Mouse (Mus musculus) cerebellum, postnatal 25 days (tissue): ENCODE measurements around the gene D130052B06Rik.
A peak's percentile ranks its signal among the peaks of the same experiment; 100 is the strongest.

Experiments used
- DNase-seq, 2 experiments: peaks; one replicate each; pipeline ENCODE4 v3.0.0; 2021; ENCODE audit warnings: mixed read lengths in 2 of 2

The D130052B06Rik gene

DNA sequence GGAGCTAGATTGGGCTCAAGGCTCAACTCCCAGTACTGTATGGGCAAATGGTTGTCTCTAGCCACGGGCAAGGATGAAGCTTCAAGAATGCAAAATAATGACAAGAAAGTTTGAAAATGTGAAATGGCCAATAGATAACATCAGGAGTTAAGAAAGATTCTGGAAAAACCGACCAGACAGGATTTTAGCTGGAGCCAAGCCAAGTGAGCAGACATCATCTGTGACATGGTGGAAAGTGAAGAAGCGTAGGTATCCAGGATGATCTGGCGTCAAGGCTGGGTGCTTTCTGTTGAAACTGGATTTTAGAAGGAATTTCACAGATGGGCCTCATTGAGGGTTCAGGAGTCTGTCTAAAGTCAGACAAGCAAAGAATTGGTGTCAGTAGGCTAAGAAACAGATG lies at the start of gene D130052B06Rik:
TSS of gene D130052B06Rik (plus strand) at position 317 of the 400 bp plus-strand sequence.
- no peak for DNase-seq

DNA sequence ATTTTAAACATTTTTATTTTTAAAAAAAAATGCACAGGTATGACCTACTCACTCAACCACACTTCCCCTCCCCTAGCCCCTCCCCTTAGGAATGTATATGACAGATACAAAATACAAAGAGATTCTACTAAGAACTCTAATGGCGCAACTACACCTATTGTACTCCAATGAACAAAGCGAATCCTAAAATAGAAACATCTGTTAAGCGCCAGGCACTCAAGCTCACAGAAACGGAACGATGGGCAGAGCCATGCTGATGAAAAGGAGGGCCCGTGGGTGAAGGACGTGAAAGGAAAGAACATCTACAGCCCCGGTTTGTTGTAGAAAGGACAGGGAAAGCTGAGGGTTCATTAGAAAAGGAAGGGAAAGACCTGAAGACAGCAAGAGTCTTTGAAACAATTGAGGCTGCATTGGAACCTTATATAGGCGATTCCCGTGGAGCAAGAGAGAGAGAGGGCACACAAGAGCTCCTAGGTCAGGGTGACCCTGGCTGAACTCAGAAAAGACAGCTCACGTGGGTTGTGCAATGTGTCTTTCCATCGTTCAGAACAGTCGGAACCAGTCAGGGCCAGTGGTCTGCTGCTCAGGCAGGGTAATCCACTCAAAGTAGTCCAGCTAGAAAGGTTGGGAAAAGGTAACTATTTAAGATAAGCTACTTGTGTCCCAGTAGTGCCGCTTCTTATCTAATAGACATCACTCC lies 48.1 kb upstream of the D130052B06Rik start:
- no peak for DNase-seq

DNA sequence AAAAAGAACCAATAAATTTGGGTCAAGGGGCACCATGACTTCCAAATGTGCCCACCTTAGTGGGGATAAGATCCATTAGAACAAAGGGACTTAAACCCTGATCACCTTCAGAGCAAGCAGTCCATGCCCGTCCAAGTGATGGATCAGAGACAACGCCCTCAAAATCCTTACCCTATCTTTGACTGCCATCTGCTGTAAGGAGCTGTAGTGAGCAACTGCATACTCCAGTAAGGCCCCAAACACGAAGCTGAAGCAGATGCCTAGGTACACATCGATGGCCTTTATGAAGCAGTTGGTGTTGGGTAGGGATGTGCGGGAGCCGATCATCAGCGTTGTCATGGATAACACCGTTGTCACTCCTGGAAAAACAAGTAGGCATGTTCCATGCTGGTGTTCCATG lies 45.0 kb upstream of the D130052B06Rik start:
- DNase-seq = peak; percentile 25 to 47

DNA sequence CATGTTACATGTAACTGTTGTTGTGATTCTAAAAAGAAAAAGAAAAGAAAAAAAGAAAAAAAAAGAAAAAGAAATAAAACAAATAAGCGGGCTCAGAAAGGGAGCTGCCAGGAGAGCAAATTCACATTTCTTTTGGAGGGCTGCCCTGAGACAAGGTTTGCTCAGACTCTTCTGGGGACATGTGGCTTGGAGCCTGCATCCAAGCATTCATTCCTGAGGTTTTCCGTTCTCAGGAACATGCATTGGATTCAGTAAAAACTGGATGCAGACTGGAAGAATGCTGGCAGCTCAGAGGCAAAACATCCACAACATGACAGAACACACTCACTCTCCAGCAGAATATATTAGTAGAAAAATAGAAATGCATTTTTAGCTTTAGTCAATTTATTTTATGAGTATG lies 35.2 kb upstream of the D130052B06Rik start:
- DNase-seq = no peak

DNA sequence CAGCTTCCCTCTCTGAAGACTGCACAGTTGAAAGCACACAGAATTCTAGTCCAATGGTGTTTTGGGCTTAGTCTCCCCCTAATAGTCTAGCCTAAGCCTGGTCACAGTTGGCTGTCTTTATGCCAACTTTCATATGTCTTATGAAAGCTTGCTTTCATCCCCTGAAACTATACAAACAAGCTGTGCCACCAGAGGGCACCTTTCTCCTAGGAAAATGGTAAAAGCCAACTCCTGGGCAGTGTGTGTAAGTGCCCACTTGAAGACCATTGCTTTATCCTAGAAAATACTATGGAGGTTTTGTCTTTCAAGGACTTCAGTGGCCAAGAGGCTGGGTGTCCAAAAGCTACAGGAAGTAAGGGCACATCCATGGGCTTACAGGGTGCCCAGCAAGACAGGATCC lies 28.7 kb upstream of the D130052B06Rik start:
- no peak for DNase-seq

DNA sequence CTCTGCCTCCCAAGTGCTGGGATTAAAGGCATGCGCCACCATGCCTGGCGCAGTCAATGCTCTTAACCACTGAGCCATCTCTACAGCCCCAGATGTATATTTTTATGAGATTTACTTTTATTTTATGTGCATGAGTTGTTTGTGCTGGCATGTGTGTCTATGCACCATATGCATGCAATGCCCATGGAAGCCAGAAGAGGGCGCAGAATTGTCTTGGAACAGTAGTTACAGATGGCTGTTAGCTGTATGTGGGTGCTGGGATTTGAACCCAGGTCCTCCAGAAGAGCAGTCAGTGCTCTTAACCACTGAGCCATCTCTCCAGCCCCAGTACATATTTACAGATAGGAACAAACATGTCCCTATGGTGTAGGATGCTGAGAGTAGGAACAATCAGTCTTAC lies 24.2 kb upstream of the D130052B06Rik start:
- DNase-seq = no peak

DNA sequence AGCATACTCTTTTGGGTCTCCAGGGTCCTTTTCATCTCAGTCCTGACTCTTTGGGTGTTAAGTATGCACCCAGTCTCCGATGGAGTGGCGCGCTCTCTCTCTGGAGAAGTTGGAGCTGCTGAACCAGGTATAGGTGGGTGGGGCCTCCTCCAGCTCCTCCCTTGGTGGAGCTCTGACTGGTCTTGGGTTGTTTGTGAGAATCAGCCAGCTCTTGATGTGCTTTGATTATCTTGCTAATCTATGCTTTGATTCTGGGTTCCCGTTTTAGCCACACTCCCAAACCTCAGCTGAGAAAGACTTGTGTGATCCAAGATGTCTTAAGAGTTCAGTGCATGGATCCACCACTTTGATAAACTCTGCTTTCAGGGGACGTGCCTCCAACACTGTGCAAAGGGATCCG lies 20.2 kb upstream of the D130052B06Rik start, which contains the start of gene Gabrp:
TSS of gene Gabrp (minus strand) at position 101 of the 400 bp plus-strand sequence.
- no peak for DNase-seq

DNA sequence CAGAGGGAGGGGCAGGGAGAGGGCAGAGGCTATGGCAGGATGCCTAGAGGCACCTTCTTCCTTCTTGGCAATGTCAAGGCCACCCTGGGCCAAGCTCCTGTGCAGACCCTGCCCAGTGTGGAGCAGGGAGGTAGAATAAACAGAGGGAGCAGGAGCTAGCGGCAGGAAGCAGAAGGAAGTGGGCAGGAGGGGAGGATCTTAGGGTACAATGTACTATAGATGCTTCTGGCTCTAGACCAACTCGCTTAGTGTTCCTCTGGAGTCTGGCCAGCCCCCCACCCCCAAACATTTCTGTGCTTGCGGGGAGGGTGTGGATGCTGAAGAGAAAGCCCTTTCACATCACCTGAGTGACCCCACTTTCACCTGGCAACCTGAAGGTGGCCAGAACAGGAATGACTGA lies 19.5 kb upstream of the D130052B06Rik start:
- no peak for DNase-seq

DNA sequence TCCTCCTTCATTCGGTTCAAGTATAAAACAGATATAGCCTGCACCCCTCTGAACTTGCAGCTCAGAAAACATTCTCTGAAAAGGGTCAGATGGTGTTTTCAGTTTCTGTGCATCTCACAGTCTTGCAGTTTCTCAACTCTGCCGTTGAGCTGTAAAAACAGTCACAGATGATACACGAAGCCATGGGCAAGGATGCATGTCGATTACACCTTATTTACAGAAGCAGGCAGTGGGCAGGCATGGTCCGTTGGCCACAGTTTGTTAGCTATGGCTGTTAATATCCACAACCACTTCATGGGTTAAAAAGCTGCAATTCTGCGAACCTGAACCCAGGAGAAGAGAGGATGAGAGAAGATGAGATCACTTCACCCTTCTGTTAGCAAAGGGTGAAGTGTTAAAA lies 12.5 kb upstream of the D130052B06Rik start:
- DNase-seq = no peak

DNA sequence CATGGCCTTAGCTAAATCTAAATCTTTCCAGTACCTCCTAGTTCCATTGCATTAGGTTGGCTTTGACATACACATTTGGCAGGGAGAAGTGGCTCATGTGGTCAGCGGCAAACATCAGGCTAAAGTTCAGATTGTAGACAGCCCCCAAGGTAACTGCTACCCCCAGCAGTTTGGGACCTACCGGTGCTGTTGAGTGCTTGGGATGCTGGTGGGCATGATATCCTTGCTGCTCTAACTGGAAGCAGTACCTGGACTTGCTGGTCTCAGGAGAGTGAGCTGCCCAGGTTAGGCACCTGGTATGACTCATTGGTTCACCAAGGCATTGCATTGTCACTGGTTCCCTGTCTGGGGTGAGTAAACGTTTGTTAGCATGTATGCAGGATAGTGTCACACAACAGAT lies 8.3 kb upstream of the D130052B06Rik start:
- DNase-seq = no peak

DNA sequence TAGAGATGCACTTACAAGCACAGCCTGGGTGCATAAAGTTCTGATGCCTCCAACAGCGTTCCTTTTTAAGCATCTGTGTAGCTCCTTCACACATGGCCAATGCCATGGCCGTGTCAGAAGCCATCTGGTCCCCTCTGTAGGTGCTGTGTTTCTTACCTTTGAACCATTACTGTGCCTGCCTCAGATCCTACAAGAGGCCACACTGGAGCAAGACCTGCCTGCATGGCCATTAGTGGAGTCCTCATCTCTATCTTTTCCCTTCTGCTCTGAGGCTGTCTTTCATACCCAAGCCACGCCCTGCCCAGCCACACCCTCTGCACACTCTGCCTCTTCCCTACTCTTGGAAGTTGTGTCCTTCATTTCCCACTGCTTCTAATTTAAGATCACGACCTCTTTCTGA lies 6.3 kb upstream of the D130052B06Rik start:
- DNase-seq = no peak

DNA sequence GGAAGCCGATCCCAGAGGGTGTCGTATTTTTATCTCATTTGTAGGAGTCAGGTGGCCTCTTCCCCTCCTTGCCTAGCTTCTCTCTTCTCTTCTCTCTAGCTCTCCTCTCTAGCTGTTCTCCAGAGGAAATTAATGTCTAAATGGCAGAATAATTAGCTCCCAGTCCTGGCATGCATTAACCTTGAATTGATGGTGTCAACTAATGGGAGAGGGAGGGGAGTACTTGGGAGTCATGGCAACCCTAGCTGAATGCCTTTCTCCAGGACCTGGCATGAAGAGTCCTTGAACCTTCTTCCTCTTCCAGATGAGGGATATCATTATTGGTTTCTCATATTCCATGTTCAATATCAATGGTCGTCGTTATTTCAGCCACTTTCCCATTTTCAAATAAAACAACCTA lies 2.4 kb upstream of the D130052B06Rik start:
- no peak for DNase-seq

DNA sequence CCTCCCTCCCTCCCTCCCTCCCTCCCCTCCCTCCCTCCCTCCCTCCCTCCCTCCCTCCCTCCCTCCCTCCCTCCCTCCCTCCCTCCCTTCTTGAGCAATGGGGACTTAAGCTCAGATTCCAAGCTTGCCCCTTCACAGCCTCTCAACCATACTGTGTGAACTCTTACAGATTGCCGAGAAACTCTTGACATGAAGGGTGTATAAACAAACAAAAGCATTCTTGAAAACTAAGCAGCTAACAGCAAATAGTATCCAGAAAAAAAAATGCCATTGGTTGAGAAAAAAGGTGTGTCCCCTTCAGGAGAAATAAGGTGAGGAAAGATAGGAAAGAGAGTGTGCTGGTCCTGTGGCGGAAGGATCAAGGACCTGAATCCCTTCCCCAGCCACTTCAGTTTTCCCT lies 4.1 kb downstream of the D130052B06Rik start:
- DNase-seq = no peak

DNA sequence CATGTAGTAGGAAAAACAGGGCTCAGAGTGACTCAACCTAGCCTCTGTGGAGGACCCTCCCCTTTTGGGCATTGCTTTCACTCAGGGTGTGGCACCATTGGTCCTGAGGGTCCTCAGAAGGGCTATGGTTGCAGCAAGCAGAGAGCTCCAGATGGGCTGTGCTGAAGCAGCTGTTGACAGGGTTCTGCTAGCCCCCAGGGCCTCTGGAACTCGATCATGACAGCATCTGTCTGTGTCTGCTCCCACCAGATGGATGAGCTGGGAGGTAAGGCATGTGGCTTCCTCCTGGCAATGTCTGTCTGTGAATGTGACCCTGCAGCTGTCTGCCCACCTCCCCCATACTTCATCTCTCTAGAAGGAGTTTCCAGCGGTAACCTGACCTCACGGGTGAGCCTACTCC lies 8.7 kb downstream of the D130052B06Rik start:
- DNase-seq = no peak

DNA sequence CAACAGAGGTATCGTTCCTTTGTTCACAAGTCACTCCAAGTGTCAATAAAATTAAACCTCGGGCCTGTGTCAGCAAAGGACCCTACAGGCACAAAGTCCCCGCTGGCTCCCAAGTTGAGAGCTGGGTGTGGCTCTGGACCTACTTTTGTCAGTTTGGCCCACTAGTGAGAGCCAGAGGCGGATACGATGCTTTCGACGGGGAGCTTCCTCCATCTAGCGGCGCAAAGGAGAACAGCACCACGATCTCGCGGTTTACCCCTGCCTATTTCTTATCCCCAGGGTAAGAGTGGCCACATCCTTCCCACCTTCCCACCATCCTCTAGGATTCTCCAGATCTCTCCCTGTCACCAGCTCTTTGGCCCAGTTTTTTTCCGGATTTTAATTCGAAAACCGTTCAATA lies 15.1 kb downstream of the D130052B06Rik start:
- peak; percentile 78 to 82 for DNase-seq

DNA sequence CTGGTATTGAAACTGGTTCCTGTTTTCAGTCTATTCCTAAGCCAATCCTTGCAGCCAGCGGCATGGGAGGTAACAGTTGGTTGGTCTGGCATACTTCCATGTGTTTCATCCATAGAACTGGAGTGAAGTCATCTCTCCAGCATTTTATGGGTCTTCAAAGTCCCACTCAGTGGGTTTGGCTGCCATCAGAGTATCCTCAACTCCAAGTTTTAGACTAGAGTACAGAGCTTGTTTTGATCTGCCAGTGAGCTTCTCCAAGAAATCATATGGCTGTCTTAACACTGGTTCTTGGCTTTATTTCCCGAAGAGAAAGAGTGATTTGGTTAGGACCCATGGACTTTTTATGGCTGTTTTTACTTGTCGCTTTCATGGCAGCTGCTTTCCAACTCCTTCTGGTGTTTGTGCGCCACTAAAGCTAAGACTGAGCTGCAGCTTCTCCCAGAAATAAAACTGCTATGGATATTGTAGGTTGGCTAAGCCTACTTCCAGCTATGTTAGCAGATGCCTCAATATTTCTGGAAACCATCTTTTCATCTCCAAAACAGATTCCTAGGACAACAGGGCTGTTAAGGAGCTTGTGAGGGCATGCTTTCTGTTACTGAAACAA lies 28.1 kb downstream of the D130052B06Rik start:
- no peak for DNase-seq

DNA sequence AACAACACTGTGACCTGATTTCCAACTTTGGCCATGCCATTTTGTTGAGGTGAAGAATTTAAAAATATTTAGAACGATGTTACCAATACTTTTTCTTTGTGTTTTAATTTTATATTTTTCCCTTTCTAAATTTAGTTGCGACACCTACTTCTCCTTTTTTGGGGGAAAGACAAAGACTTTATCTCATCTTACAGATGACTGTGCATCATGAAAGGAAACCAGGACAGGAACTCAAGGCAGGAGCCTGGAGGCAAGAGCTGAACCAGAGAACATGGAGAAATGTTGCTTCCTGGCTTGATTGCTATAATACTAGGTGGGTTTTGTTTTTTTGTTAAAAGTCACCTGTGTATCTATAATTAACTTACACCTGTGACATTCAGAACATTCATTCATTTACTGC lies 38.0 kb downstream of the D130052B06Rik start:
- no peak for DNase-seq

DNA sequence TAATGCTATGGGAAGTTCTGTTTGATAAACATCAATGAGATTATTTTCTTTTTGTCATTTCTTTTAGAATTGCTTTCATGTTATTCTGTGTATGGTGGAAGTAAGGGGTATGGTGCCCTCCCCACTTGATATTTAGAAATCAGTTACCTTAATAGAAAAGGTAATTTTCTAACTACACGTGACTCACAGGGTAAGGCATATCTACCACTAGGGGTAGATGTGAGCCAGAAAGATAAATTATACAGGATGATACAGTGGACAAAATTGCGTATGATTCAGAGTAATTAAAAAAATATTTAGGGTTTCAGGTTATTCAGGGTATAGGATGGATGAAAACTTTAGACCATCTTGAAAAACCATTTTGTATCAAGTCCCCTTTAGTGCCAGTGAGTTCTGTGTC lies 50.3 kb downstream of the D130052B06Rik start:
- DNase-seq = no peak

DNA sequence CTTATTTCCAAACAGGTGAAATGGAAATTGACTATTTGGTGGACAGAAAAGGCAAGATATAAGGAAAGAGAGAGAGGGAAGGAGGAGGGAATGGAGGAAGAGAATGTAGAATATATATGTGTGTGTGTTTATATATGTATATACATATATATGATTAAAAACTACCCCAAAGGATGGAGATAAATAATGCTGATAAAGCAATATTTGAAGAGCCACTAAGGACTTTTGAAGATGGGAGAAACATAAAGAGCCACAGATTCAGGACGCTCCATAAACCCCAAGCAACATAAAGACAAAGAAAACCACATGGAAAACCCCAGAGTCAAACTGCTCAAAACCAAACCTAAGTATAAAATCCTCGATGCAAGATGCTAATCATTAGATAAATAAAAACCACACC lies 55.4 kb downstream of the D130052B06Rik start:
- DNase-seq = no peak

DNA sequence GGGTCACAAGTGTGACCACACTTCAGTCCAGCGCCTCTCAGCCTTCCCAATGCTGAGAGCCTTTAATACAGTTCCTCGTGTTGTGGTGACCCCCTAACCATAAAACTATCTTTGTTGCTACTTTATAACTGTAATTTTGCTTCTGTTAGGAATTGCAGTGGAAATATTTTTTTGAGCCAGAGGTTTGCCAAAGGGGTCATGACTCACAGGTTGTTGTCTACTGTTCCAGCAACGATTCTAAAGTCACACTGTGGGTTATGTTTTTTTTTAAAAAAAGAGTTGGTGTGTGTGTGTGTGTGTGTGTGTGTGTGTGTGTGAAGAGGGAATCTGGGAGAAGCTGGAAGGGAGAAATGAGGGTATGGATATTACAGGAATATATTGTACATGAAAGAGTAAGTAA lies 56.1 kb downstream of the D130052B06Rik start:
- DNase-seq = no peak

DNA sequence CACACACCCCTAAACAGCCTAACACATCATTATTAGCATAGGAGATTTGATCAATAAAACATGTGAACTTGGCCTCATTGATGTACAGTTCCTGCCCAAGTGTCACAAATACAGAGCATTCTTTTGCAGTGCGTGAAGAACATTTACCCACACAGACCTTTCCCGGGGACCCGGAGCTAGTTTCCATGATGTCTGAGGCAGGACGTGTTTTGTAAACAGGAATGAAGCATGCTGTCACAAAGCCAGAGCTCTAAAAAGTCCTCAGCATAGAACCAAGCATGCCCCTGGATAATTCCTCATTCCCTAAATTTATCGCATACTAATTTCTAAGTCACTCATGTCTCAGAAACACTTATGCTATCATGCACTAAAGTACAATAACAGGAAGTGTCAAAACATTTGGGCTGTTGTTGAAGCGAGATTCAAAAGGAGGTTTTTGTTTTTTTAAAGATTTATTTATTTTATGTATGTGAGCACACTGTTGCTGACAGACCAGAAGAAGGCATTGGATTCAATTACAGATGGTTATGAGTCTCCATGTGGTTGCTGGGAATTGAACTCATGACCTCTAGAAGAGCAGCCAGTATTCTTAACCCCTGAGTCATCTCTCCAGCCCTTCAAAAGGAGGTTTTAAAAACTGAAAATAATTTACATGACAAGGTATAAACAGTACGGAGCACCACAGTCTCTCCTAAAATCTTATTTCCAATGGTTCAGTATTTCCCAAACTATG lies 56.9 kb downstream of the D130052B06Rik start:
- no peak for DNase-seq

DNA sequence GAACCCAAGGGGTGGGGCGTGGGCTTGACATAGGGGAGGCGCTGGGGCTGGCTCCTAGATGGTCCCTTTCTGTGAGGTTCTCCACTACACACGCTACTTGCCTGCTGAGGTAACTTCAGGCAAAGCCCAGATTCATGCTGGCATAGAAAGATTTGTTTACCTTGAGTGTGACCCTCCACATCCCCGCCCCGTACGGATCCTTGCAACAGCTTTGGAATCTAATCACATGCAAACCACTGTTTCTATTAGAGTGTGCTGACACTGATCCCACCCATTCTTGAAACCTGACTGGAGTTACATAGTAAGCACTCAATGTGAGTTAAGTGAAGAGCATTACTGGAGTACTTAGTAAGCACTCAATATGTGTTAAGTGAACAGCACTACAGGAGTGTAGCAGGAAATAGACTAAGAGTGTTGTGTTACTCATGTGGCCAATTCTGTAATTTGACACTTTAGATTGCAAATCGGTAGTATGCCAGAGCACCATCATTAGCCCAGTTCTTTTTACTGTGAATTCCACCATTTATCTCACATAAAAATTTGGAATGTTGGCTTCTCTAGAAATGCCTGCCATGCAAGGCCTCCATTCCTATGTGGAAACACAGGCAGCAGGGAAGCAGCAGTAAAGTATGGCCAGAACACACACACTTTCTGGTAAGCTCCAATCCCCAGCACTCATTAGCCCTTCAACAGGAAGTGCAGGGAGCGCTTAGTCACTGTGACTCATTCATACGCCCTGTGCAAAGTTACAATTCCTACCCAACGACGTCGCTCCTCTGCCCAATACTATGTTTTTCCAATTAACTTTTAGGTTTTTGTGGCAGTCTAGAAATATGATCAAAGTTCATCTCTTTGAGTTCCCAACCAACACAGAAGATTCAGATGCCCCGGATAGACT lies 61.2 kb downstream of the D130052B06Rik start:
- no peak for DNase-seq

DNA sequence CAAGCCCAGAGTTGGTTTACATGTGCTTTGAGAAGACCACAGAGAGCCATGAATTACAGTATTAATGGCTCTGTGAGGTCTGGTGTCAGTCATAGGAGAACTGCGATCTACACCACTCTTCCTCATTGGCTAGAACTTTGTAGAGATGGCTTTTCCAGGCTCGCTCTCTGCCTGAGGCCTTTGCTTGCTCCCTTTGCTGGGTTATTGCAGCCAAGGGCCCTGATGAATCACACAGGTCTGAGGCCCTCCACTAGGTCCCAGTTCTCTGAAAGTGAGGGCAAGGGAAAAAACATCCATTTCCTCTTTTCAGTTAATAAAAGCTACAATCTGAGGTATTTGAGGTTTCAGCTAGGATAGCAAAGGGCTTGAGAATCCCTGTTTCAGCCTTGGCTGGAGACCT lies 64.5 kb downstream of the D130052B06Rik start:
- DNase-seq = no peak
